Mouse (Mus musculus) heart, adult 9 months (tissue): ENCODE measurements around the gene 1110002E22Rik.

Experiments used
- DNase-seq, 2 experiments: peaks; one replicate each; pipeline ENCODE4 v3.0.0; 2022; ENCODE audit warnings: low spot score in 2 of 2

The 1110002E22Rik gene

DNA sequence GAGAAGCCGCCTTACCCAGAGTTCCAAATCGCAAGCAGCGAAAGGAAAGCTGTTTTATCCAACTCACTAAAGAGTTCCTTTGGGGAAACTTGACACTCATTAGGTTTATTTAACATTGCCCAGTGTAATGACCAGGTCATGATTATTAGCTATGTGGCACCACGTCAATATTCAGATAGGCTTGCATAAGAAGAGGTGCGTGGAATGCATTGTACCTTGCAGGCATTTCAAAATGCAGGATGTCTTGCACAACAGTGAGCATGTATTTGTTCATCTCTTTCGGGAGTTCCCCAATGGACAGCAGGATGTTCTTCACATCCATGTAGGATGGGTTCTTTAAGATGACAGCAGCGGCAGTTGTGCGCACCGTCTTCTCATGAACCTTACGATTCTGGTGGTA is 42.0 kb downstream of the 1110002E22Rik start:
- no peak for DNase-seq

DNA sequence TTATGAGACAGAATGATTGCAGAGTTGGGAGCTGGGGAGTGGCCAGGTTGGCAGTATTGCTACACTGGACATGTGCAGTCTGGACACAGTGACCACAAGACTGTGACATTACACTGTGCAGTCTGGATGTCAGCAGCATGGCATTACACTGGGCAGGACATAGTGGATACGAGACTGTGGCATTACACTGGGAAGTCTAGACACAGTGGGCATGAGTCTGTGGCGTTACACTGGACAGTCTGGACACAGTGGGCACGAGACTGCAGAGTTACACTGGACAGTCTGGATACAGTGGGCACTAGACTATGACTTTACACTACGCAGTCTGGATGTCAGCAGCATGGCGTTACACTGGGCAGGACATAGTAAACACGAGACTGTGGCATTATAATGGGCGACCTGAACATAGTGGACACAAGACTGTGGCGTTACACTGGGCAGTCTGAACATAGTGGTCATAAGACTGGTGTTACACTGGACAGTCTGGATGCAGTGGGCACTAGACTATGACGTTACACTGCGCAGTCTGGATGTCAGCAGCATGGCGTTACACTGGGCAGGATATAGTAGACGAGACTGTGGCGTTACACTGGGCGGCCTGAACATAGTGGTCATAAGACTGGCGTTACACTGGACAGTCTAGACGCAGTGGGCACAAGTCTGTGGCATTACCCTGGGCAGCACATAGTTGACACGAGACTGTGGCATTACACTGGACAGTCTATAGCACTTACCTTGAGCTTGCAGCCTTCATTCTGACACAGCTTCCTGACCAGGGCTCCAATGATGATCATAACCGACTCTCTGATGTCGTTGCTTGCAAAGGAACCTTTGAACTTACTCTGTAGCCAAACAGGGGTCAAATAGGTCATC is 46.3 kb downstream of the 1110002E22Rik start:
- DNase-seq: no peak

DNA sequence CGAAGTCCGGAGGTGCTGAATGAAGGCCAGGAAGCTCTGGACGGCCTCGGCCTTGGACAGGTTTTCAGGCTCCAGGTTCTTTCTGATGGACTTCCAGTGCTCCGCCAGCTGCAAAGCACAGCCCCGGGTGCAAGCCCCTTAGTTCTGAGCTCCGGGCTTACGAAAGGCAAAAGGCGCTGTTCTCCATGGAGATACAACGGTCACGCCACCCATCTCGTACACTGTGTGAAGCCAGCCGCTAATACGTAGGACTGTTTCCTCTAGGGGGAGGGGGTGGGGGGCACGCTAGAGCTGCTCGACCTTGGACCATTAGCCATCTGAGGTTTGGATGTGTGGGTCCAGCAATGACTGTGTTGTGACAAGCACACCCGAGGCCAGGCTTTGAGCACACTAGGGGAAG is 49.3 kb downstream of the 1110002E22Rik start:
- no peak for DNase-seq

DNA sequence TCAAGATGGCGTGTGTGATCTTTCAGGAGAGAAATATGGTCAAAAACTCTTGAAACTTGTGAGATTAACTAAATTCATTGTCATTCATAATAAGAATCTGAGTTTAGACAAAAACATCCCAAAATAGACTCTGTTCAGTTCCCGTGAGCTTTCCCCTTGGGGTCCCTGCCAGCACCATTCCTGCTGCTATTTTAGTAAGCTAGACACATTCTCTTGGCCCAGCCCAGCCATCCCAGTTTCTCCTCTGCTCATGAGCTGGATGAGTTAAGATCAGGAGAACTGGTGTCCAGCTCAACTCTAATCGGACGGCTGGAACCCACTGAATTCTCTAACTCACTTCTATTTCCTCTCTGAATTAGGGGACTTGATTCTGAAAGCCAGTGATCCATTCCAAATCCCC is 52.0 kb downstream of the 1110002E22Rik start:
- DNase-seq: peak; percentile 42 to 71

DNA sequence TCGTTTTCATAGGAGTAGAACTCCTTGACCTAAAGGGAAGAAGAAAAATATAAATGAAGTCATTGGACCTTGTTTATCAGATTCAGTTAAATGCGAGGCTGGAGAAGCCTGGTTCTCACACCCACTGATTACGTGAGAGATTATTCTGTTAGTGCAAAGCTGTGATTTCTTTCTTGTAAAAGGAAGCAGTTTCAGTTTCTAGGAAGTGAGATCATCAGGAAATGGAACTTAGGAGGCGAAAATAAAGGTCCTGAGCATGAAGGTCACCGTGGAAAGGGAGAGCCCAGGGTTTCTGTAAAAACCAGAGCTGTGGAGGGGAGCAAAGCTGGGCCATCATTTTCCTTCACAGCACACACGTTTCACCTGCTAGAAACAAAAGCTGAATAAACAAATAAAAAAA is 53.5 kb downstream of the 1110002E22Rik start:
- DNase-seq: no peak

DNA sequence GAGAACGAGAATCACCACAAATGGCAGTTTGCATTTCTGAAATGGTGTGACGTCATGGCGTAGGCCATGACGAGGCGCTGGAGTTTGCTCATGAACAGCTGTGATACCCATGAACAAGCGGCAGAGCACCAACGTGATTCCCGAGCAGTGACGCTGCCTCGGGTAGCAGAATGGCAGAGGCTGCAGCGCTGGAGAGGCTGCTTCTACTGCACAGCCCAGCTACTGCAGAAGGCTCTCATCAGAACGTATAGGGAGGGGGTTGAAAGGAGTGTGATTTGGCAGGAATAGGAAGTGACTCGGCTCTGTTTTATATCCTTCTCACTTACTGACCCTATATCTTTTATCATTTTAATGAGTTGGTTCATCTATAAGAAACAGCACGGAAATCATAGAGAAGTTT is 54.0 kb downstream of the 1110002E22Rik start:
- DNase-seq: no peak

DNA sequence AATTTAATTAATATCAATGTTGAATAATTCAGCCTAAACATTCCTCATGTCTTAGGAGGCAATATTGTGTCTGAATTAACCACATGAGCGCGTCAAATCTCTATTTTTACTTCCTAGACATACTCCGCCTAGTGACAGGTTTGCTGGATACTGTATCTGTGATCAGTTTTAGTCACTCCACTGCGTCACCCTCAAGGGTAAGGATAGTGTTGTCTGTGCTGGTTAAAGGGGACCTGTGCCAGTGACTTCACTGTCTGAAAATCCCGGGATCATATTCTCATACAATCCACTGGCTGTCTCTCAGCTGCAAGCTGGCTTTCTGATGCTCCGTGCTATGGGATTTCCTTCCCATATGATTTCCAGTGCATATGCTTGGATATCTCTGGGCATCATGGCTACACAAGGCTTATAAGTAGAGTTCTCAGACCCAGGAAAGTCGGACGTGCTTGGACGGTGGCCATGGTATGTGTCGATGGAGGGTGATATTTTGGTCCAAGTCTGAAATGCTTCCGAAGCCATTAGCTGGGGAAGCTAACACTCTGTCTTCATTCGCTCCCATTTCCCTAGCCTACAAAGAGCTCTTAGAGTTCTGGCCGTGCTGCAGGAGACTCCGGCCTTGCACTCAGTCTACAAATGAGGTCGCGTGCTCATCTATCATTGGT is 54.7 kb downstream of the 1110002E22Rik start:
- DNase-seq: no peak

DNA sequence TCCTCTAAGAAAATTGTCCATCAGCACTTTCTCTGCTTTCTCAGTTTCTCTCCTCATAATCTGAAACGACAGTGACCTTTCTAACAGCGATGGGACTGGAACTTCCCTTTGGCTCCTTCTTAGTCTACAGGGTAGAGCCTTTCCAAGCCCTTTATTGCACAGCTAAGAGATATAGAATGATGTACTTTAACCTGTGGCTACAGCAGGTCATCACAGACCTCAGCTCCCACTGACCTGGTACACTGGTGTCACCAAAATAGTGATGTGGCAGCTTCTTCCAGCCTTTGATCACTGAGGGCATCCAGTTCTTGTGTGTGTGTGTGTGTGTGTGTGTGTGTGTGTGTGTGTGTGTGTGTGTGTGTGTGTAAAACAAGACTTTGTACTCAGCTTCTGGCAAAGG is 56.6 kb downstream of the 1110002E22Rik start:
- no peak for DNase-seq

DNA sequence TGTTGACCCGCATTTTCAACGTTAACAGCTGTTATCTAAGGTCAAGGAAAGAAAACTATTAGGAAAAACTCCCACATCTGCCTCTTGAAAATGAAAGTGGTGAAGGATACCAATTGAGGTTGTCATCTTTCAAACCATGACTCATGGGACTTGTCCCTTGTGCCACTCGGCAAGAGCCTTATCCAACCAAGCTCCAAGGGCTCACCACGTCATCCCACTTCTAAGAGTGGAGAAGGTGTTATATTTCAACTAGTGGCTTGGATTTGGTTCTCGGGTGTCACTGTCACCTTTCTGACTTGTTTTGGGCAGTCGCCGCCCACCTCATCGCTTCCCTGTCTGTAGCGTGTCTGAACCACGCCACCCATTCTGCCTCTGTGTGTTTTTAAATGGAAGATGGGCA is 59.0 kb downstream of the 1110002E22Rik start:
- no peak for DNase-seq

DNA sequence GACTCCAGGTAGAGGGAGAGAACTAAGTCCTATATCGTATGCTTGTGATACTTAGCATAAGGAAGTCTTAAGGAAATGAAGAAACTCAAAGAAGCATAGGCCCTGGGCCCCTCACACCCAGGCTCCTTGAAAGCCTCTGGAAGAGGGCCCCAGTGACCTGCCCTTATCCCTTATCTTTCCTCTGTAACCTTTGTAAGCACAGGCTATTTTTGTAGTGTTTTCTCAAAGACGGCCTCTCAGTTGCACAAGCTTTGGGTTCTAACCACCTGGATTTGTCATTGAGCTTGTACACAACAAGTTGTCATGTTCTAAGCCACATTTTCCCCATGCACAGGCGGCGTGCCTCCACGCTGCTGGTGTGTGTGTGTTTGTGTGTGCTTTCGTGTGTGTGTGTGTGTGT is 64.3 kb downstream of the 1110002E22Rik start:
- DNase-seq: no peak

DNA sequence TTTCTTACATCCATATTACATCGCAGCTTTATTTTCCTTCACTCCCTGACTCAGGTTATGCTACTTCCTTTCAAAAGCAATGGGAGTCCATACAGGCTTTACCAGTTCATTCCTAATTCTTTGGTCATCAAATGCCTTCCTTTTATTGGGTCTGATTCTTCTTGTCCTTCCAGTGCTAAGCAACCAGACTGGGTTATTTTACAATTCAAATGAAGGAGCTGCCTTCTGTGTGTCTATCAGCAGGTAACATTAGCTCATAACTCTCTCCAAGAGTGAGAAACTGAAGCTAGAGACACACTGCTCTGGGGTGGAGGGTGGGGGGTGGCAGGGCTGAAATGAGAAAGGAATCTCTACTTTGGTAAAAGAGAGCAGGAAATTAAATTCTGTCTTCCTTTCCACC is 65.8 kb downstream of the 1110002E22Rik start:
- no peak for DNase-seq
